Mouse (Mus musculus): ENCODE results near the gene Angptl8.
"Not testable (repeated sequence)": the region's sequence is repeated elsewhere in the genome, so short reads cannot be mapped to it uniquely, and the experiment has no call there.

Gene Angptl8

GRCm38 (mm10) chr9:21835258-21835912 is at the start of gene Angptl8:
Gene Angptl8, plus strand, starts transcription at chr9:21835510.
- in situ Hi-C loops (cut with MboI; ENCODE audit: low sequenced_read_pairs), result no loop called here

- in situ Hi-C loops (cut with MboI; ENCODE audit: low sequenced_read_pairs), result not testable (repeated sequence)
These were observed 49.0 kb upstream of the Angptl8 start for GRCm38 (mm10) chr9:21786309-21786708.

- in situ Hi-C loops (cut with MboI; ENCODE audit: low sequenced_read_pairs), result no loop called here
These were observed 48.4 kb upstream of the Angptl8 start for GRCm38 (mm10) chr9:21786906-21787305.

- in situ Hi-C loops (cut with MboI; ENCODE audit: low sequenced_read_pairs), result no loop called here
These were observed 47.7 kb upstream of the Angptl8 start for GRCm38 (mm10) chr9:21787654-21788053.

DNA sequence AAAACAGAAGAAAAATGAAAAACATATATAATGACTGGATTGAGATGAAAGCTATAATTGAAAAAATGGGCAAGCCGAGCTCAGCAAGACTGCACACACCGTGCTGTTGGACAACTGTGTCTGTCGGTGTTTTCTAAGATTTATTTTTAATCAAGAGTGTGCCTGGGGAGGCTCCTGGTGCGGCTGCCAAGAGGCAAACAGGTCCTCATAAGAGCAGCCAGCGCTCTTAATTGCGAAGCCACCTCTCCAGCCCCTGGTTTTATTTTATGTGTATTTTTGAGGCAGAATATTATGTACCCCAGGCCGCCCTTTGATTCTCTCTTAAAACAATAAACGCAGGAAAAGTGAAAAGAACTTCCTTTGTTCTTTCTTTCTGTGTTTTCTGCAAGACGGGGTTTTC is 47.1 kb upstream of the Angptl8 start:
- in situ Hi-C loops (cut with MboI; ENCODE audit: low sequenced_read_pairs), result no loop called here

- in situ Hi-C loops (cut with MboI; ENCODE audit: low sequenced_read_pairs), result no loop called here
These were observed 43.4 kb upstream of the Angptl8 start for GRCm38 (mm10) chr9:21791861-21792260.

DNA sequence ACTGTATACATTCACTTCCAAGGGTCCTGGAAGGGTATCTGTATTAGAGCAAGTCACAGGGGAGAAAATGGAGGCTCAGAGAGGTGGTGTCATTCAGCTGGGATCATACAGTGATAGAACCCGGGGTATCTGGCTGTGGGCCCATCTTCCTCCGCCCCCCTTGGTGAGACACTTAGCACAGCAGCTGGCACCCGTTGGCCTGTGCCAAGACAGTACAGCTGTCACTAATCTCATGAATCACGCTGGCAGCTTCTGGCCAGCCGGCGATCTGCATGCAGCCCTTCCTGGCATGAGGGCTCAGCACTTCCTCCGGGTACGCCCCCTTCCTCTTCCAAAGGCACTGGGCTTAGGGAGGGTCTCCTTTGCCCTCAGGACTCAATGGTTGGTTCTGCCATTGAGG is 42.7 kb upstream of the Angptl8 start:
- in situ Hi-C loops (cut with MboI; ENCODE audit: low sequenced_read_pairs), result no loop called here

DNA sequence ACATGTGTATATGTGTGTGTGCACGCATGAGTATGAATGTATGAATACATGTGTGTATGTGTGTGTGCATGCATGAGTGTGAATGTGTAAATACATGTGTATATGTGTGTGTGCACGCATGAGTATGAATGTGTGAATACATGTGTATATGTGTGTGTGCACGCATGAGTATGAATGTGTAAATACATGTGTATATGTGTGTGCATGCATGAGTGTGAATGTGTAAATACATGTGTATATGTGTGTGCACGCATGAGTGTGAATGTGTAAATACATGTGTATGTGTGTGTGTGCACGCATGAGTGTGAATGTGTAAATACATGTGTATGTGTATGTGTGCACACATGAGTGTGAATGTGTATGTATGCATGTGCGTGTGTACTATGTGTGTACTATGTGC is 41.8 kb upstream of the Angptl8 start:
- in situ Hi-C loops (cut with MboI; ENCODE audit: low sequenced_read_pairs), result not testable (repeated sequence)

DNA sequence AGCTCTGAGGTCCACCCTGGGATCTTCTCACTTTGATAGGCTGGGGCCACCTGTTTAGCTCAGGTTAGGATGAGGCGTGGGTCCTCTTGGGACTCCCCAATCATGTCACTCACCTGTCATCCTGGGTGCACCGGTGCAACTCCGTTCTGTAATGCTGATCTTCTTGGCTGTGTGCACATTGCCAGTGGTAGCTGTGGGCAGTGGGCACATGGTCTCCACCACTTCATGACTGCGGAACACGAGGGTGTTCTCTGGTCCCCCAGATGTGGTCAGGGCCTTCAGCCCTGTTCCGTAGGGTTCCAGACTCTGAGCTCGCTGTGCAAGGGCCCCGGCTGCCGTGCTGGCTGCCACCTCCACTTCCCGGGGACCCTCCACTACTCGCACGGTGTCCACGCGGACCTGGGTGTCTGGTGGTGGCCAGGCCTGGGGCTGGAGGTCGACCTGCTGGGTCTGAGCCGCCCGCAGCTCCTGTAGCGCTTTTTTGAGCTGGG is 40.9 kb upstream of the Angptl8 start:
- in situ Hi-C loops (cut with MboI; ENCODE audit: low sequenced_read_pairs), result no loop called here

DNA sequence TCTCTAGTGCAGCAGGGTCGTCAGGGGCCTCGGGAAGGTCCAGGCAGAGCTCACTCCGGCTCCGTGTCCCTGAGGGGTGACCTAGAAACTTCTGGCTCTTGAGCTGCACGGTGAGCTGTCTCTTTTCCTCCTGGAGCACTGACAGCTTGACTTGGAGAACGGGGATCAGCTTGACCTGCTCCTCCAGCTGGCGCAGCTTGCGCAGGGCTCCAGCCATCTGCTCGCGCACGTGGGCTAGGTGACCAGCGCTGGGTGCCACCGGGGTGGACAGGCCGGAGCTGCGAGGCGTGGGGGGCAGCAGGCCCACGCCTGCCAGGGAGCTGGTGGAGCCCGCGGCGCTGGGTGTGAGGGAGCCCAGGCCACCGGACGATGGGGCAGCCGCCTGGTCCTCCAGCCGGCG is 40.4 kb upstream of the Angptl8 start:
- in situ Hi-C loops (cut with MboI; ENCODE audit: low sequenced_read_pairs), result no loop called here

DNA sequence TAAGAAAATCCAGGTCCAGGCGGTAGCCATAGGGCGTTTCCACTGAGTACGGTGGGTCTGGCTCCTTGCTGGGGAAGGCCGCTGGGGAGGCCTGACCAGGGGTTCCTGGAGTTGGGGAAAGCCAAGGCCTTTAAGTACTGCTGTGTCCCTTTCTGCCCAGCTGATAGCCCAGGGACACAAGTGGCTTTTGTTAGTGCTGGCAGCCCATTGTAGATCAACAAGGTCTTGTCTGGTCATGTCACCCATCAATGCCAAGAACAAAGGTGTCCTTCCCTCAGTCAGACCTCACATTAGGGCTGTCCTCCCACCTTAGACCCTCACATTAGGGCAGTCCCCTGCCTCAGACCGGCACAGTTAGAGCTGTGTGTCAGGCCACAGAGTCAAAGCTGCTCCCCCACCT is 39.7 kb upstream of the Angptl8 start:
- in situ Hi-C loops (cut with MboI; ENCODE audit: low sequenced_read_pairs), result no loop called here

DNA sequence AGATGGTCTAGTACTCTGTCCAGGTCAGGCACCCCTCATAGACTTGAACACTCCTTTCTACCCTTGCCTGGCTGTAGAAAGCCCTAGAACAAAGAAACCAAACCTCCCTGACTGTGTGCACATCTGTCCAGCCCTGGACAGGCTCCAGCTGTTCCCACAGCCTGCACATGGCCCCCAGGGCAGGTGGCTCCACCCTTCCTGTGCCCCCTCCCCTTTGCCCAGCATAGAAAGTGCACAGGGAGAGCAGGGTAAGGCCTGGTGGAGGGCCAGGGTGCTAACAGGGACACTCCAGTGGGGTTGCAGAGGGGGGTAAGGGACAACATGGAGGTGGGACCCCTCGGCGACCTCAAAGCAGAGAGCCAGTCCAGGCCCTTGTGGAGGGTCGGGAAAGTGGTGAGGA is 39.1 kb upstream of the Angptl8 start:
- in situ Hi-C loops (cut with MboI; ENCODE audit: low sequenced_read_pairs), result no loop called here

- in situ Hi-C loops (cut with MboI; ENCODE audit: low sequenced_read_pairs), result no loop called here
These were observed 38.4 kb upstream of the Angptl8 start for GRCm38 (mm10) chr9:21796919-21797318.

DNA sequence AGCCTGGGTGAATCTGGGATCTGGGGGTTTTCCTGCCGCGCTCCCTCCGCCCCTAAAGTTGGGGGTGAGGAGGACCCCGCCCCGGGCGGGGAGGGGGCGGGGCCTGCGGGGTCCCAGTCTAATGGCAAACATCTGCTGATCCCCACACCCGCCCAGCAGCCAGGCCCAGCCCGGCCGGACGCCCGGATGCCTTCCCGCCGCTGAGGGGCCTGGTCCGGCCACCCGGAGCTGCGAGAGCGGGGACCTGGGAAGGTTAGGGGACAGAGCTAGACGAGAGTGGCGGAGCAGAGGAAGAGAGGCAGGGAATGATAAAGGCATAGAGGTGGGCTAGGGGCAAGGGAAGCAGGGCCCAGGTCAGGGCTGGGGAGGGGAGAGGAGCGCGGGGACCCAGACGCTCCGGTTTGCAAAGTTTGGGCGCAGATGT is 37.4 kb upstream of the Angptl8 start:
- in situ Hi-C loops (cut with MboI; ENCODE audit: low sequenced_read_pairs), result no loop called here

GRCm38 (mm10) chr9:21798345-21799009 is 36.8 kb upstream of the Angptl8 start, which contains the start of gene Kank2:
Gene Kank2, minus strand, starts transcription at chr9:21798744.
- in situ Hi-C loops (cut with MboI; ENCODE audit: low sequenced_read_pairs), result no loop called here

DNA sequence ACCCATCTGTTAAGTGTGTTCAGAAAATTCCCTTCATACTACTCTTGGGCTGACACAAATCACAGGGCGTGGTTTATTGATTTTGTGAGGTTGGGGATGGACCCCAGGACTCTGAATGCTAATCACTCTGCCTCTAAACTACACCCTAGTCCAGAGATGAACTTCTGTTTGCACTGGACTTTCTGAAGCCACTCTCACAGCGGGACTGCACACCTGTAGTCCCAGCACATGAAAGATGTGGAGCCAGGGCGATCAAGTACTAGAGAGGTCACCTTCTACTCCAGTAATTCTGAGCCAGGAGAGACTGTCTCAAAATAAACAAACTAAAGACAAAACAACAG is 36.3 kb upstream of the Angptl8 start:
- in situ Hi-C loops (cut with MboI; ENCODE audit: low sequenced_read_pairs), result no loop called here

GRCm38 (mm10) chr9:21801121-21801520 is 34.2 kb upstream of the Angptl8 start:
- in situ Hi-C loops (cut with MboI; ENCODE audit: low sequenced_read_pairs), result no loop called here

GRCm38 (mm10) chr9:21801591-21801990 is 33.7 kb upstream of the Angptl8 start:
- in situ Hi-C loops (cut with MboI; ENCODE audit: low sequenced_read_pairs), result no loop called here

DNA sequence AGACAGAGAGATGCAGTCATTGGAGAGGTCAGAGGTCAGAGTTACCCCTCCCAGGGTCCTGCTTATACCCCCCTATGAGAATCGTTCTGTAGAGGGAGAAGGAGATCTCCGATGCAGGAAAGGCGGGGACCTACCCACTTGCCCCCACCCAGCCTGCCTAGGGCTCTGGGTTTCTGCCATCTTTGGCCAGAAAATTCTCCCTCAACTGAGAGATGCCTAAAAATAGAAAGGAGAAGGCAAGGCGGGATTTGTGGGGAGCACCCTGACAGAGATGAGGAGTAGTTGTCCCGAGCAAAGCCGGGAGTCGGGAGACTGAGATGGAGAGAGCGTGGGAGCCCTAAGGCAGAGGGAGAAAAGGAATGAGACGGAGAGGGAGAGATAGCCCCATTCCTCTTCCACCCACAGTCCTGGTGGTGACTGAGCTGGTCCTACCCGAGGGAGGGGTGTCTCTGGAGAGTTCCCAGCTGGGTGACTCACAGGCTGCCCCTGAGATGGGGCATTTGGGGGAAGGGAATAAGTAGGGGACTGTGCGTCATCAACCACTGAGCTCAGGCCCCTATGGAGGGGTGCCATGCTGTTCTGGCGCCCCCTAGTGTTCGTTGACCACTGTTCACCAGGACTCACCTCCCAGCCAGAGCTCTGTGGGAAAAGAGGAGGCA is 31.2 kb upstream of the Angptl8 start:
- in situ Hi-C loops (cut with MboI; ENCODE audit: low sequenced_read_pairs), result no loop called here

DNA sequence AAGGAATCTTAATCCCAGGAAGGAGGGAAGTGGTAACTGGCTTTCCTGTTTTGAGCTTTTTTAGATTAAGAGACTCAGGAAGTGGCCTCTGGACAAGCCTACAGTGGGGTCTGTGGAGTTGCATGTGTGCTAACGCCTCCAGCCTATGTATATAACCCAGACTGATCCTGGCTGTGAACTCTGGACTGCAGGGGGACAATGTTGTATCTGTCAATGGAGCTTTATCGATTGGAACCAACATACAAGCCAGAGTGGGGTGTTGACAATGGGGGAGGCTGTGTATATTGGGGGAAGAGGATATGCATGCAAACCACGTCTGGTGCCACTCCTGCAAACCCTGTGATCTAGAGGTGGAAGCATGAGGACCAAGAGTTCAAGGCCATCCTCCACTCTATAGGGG is 28.9 kb upstream of the Angptl8 start:
- in situ Hi-C loops (cut with MboI; ENCODE audit: low sequenced_read_pairs), result no loop called here

- in situ Hi-C loops (cut with MboI; ENCODE audit: low sequenced_read_pairs), result no loop called here
These were observed 28.3 kb upstream of the Angptl8 start for GRCm38 (mm10) chr9:21806976-21807375.

- in situ Hi-C loops (cut with MboI; ENCODE audit: low sequenced_read_pairs), result no loop called here
These were observed 26.7 kb upstream of the Angptl8 start for GRCm38 (mm10) chr9:21808561-21808960.

All from CH12F3 (cell line).